Mouse (Mus musculus) E14TG2a.4 (cell line): ENCODE measurements around the gene Plk5.
"Not testable (repeated sequence)": the region's sequence is repeated elsewhere in the genome, so short reads cannot be mapped to it uniquely, and the experiment has no call there.

Experiments
- H3K27me3 ChIP-seq: 2 replicates; pipeline ENCODE4 v1.6.1; 2014; ENCODE audit warnings: low read length, control low read depth; ENCODE audit not compliant: insufficient read depth
- H3K36me3 ChIP-seq: 2 replicates; pipeline ENCODE4 v1.6.1; 2014; ENCODE audit warnings: low read length, control low read depth; ENCODE audit not compliant: insufficient read depth
- H3K4me1 ChIP-seq: replicated peaks from 2 replicates; pipeline ENCODE4 v1.6.1; 2014; ENCODE audit warnings: low read depth, low read length, control low read depth
- H3K4me3 ChIP-seq: replicated peaks from 2 replicates; pipeline ENCODE4 v1.5.1; 2014; ENCODE audit warnings: mild to moderate bottlenecking, low read length
- H3K9me3 ChIP-seq: 2 replicates; pipeline ENCODE4 v1.6.1; 2014; ENCODE audit warnings: low read length, control low read depth
- CTCF ChIP-seq: conservative IDR thresholded peaks from 2 replicates; pipeline ENCODE4 v1.5.1; 2014; ENCODE audit warnings: low read length
- NANOG ChIP-seq: IDR thresholded peaks from 2 replicates; pipeline ENCODE4 v1.6.1; 2014; ENCODE audit warnings: borderline replicate concordance, low read length, mixed read lengths
- POU5F1 ChIP-seq: IDR thresholded peaks from 2 replicates; pipeline ENCODE4 v1.6.1; 2014; ENCODE audit warnings: low read length, borderline replicate concordance

Plk5 gene

DNA sequence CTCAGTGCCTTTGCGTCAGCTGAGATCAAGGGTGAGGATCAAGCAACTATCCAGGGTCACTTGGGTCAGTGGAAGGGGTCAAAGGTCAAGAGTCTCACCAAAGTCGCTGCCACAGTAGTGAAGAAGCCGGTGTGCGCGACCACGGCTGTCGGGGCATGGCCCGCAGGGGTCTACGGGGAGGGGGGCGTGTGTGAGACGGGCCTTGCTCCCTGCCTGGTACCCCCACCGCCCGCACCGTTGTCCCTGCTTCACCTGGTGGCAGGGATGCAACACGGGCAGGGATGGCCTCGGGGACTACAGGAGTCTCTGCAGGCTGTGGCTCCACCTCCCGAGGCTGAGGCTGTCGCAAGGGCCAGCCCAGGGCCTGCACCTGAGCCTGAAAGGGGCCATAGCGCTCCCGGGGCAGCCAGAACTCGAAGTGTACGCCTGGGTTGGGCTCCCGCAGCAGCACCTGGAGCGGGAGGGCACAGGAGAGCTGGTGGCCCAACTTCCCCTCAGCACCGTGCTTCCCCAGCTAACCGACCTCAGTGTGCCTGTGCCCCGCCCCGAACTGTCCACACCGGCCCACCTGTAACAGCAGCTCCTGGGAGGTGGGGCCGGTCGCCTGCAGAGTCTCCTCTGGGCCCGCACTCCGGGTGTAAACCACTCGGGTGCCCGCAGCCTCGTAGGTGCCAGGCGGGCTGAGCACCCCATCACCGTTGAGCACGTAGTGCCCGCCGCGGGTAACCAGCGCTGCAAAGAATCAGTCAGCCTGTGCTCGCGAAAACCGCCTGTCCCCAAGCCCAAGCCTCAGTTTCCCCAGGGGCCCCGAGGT is 14.6 kb upstream of the Plk5 start:
- Histone ChIP-seq H3K4me1 (peaks cover 86% of the 10 kb centered on the region), H3K4me3 (peak overlapping the region; percentile 76), H3K9me3 (no peaks in the 10 kb centered on the region), H3K27me3 (peaks cover 41% of the 10 kb centered on the region), H3K36me3 (peaks cover under 1% of the 10 kb centered on the region; the same call in 1 of the 2 replicates)
- TF ChIP-seq NANOG (no peak), POU5F1 (no peak), CTCF (no peak)

DNA sequence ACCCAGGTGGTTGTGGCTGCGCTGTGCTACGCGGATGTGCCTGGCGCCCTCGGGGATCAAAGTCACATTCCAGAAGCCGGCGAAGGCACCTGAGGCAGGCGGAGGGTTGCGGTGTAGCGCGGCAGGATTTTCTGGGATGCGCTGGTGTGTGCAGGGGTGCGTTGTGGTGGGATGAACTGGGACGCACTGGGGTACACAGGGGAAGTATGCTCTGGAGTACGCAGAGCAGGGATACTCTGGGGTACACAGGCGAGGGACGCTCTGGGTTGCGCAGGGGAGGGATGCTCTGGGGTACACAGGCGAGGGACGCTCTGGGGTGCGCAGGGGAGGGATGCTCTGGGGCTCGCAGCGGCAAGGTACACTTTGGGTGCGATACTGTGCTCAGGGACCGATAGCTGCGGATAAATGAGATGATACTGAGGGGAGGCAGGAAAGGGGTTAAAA is 13.9 kb upstream of the Plk5 start:
- TF ChIP-seq POU5F1: no peak

DNA sequence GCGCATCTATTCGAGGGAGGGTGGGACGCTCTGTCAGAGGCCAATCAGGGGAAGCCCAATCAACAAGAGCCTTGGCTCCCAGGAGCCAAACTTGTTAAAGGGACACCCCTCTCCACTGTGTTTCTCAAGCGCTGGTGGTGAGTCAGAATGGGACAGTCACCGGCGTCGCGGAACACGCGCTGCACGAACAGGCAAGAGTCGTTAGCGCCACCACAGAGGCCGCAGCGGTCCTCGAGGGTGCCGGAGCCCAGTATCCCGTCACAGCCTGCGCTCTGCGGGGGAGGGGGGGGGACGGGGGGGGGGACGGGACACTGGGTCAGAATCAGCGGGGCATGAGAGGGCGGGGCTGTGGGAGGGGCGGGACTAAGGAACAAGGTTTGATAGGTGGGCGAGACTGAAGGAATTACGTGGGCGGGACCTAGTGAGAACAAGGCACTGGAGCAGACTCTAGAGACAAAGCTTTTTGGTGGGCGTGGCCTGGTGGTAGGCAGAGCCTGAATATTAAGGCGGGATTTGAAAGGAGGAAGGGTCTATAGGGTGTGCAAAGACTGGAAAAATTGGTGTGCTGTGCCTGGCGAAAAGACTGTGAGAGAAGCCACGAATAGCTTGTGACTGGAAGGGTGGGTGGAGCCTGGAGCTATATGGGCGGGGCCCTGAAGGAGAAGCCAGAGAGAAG is 13.4 kb upstream of the Plk5 start:
- Histone ChIP-seq H3K4me1 (peaks cover 84% of the 10 kb centered on the region), H3K27me3 (peaks cover 51% of the 10 kb centered on the region), H3K36me3 (no peaks in the 10 kb centered on the region), H3K4me3 (peak overlapping the region; percentile 76), H3K9me3 (no peaks in the 10 kb centered on the region)
- TF ChIP-seq NANOG: no peak
- no peak for TF ChIP-seq CTCF
- no peak for TF ChIP-seq POU5F1

More for the DNA sequence above, 13.9 kb upstream of the Plk5 start:
- no peaks in the 10 kb centered on the region for H3K9me3 ChIP-seq
- H3K36me3 ChIP-seq: no peaks in the 10 kb centered on the region
- peaks cover 84% of the 10 kb centered on the region for H3K4me1 ChIP-seq
- H3K4me3 ChIP-seq: peak overlapping the region; percentile 76
- H3K27me3 ChIP-seq: peaks cover 46% of the 10 kb centered on the region

DNA sequence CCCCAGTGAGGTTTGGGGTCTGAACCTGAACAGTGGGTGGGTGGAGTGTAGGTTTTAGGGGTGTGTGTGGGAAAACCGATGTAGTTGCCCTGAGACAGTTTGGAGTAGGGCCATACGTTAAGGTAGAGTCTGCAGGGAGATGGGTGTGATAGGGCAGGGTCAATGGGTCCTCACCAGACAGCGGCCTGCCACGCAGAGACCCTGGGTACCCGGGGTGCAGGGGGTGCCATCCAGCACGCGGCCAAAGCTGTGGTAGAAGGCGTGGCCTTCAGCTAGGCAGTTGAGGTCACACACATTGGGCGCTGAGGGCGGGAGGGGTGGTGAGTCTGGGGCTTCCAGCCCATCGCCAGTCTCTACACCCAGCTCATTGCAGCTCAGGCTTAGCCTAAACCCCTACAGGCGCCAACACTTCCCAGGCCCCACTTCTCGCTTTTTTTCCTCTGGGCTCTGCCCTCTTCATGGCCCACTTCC is 12.8 kb upstream of the Plk5 start:
- no peaks in the 10 kb centered on the region for H3K9me3 ChIP-seq
- no peak for TF ChIP-seq POU5F1
- TF ChIP-seq CTCF: no peak

GRCm38 (mm10) chr10:80344131-80344661 is 12.1 kb upstream of the Plk5 start:
- Histone ChIP-seq H3K27me3 (peaks cover 63% of the 10 kb centered on the region), H3K4me3 (peak overlapping the region; percentile 76), H3K36me3 (no peaks in the 10 kb centered on the region), H3K4me1 (peaks cover 88% of the 10 kb centered on the region), H3K9me3 (no peaks in the 10 kb centered on the region)
- TF ChIP-seq CTCF (no peak), POU5F1 (no peak), NANOG (no peak)

More for the DNA sequence above, 12.8 kb upstream of the Plk5 start:
- Histone ChIP-seq H3K27me3 (peaks cover 56% of the 10 kb centered on the region), H3K36me3 (no peaks in the 10 kb centered on the region), H3K4me3 (peak overlapping the region; percentile 76), H3K4me1 (peaks cover 83% of the 10 kb centered on the region)

- no peaks in the 10 kb centered on the region for H3K9me3 ChIP-seq
- TF ChIP-seq NANOG (no peak), CTCF (no peak), POU5F1 (no peak)
- H3K36me3 ChIP-seq: no peaks in the 10 kb centered on the region
- peak overlapping the region; percentile 66 for H3K4me3 ChIP-seq
- peaks cover 87% of the 10 kb centered on the region for H3K4me1 ChIP-seq
- H3K27me3 ChIP-seq: peaks cover 73% of the 10 kb centered on the region
These were observed 11.1 kb upstream of the Plk5 start for GRCm38 (mm10) chr10:80345122-80345521.

DNA sequence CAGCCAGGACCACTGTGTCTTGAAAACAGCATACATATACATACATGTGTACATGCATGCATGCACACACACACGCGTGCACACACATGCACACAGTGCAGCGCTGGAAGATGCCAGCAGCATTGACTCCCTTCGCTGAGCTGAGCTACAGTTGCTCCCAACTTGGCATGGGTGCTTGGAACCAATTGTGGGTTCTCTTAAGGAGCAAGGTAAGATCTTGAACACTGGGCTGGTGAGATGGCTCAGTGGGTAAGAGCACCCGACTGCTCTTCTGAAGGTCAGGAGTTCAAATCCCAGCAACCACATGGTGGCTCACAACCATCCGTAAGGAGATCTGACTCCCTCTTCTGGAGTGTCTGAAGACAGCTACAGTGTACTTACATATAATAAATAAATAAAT is 10.3 kb upstream of the Plk5 start:
- Histone ChIP-seq H3K4me1 (peaks cover 85% of the 10 kb centered on the region), H3K27me3 (peaks cover 71% of the 10 kb centered on the region)
- H3K4me3 ChIP-seq, H3K36me3 ChIP-seq, H3K9me3 ChIP-seq: not testable (repeated sequence)

DNA sequence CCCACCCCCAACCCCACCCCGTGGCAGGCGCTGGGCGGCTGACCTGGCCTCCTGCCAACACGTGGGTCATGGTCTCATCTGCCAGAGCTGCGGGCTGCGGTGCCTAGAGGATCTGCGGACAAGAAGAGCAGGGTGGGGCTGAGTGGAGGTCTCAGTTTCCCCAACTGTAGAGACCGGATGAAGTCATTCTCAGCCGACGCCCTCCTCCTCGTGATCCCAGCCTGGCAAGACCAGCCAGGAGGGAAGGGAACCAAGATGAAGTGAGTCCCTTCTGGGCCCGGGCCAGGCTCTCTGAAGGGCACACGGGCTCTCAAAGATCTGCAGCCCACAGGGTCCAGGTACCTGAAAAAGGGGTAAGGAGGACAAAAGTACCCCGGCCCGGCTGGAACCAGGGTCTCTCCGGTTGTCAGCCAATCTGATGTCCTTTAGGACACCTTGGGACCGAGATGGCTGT is 8.7 kb upstream of the Plk5 start:
- TF ChIP-seq CTCF: no peak
- no peak for TF ChIP-seq POU5F1
- TF ChIP-seq NANOG: no peak
- Histone ChIP-seq H3K4me3 (peak overlapping the region; percentile 77), H3K4me1 (peaks cover 85% of the 10 kb centered on the region), H3K27me3 (peaks cover 71% of the 10 kb centered on the region), H3K36me3 (no peaks in the 10 kb centered on the region), H3K9me3 (no peaks in the 10 kb centered on the region)

DNA sequence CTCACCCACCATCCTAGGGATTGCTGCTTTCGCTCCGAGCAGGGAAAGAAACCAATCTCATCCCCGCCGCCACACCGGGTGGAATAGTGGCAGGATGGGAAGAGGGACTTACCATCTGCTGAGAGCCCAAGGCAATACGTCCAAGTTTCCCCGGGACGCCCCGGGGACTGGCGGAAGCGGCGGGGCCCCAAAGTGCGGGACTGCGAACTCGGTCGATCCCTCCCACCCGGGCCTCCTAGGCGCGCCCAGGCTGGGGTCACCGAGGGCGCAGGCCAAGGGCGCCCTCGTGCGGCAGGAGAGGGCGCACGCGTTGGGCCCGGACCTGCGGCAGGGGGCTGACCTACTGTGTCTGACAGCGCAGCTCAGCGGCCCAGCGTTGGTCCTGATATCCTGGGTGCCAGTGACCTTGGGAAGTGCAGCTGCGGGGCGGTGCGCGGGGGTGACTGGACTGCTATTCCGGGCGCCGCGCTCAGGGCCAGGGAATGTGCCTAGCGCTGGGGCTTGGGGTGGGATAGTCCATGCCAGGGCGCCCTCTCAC is 7.9 kb upstream of the Plk5 start, which contains the start of gene Adamtsl5:
TSS of gene Adamtsl5 (minus strand) at position 169 of the 538 bp plus-strand sequence.
- peak within 1 kb of the TSS; percentile 77 for H3K4me3 ChIP-seq
- H3K36me3 ChIP-seq: no peaks in the 10 kb centered on the region
- no peak for TF ChIP-seq POU5F1
- no peak for TF ChIP-seq CTCF
- no peak for TF ChIP-seq NANOG
- peaks cover 76% of the 10 kb centered on the region for H3K27me3 ChIP-seq
- H3K9me3 ChIP-seq: no peaks in the 10 kb centered on the region
- peaks cover 88% of the 10 kb centered on the region for H3K4me1 ChIP-seq
